Mouse (Mus musculus) frontal cortex, adult 2 months (tissue): ENCODE measurements around the gene Ttf2. TPM values are rescaled to one million over a fixed set of nuclear protein-coding genes. Genes with fewer than 3 reads are reported as not detected.

Experiments used
- DNase-seq, 2 experiments: peaks; one replicate each; pipeline ENCODE4 v3.0.0; 2022; ENCODE audit warnings: low spot score in 1 of 2; ENCODE audit errors: extremely low spot score in 1 of 2
- polyA plus RNA-seq: library from polyadenylated mRNA; depleted of rRNA; stranded (reverse); fragments of >200 nt; gene quantifications from 2 replicates; pipeline ENCODE4 v1.2.3, GENCODE M21; 2012

The Ttf2 gene
- polyA plus RNA-seq, 1 experiment = 1.7 TPM

- peak in 1 of 2 experiments; percentile 23 for DNase-seq
Measured at GRCm38 (mm10) chr3:100989417-100989816, 20.0 kb upstream of the Ttf2 start.

- no peak for DNase-seq
Measured at GRCm38 (mm10) chr3:100979290-100979689, 9.8 kb upstream of the Ttf2 start.

- peak in 1 of 2 experiments; percentile 81 for DNase-seq
Measured at GRCm38 (mm10) chr3:100973906-100974305, 4.4 kb upstream of the Ttf2 start.

- peak; percentile 48 to 86 for DNase-seq
Measured at GRCm38 (mm10) chr3:100963849-100964542, 5.5 kb downstream of the Ttf2 start.

GRCm38 (mm10) chr3:100961501-100961900 lies 8.0 kb downstream of the Ttf2 start:
- DNase-seq = no peak

GRCm38 (mm10) chr3:100961007-100961406 lies 8.5 kb downstream of the Ttf2 start:
- no peak for DNase-seq

- DNase-seq = no peak
Measured at GRCm38 (mm10) chr3:100954616-100955015, 14.8 kb downstream of the Ttf2 start.

- DNase-seq = no peak
Measured at GRCm38 (mm10) chr3:100951531-100951930, 17.9 kb downstream of the Ttf2 start.

- DNase-seq = no peak
Measured at GRCm38 (mm10) chr3:100947286-100947685, 22.2 kb downstream of the Ttf2 start.

- no peak for DNase-seq
Measured at GRCm38 (mm10) chr3:100940496-100941037, 28.9 kb downstream of the Ttf2 start.

- no peak for DNase-seq
Measured at GRCm38 (mm10) chr3:100938211-100938610, 31.3 kb downstream of the Ttf2 start.

- DNase-seq = no peak
Measured at GRCm38 (mm10) chr3:100936201-100936600, 33.3 kb downstream of the Ttf2 start.

- DNase-seq = no peak
Measured at GRCm38 (mm10) chr3:100935521-100935920, 33.9 kb downstream of the Ttf2 start.

GRCm38 (mm10) chr3:100932077-100932944 lies 37.2 kb downstream of the Ttf2 start:
- DNase-seq = no peak

GRCm38 (mm10) chr3:100931332-100932076 lies 38.0 kb downstream of the Ttf2 start:
- DNase-seq = no peak

GRCm38 (mm10) chr3:100925176-100925575 lies 44.3 kb downstream of the Ttf2 start:
- DNase-seq = no peak

GRCm38 (mm10) chr3:100924065-100924732 lies 45.3 kb downstream of the Ttf2 start:
- peak; percentile 22 to 43 for DNase-seq

- DNase-seq = no peak
Measured at GRCm38 (mm10) chr3:100922506-100923375, 46.7 kb downstream of the Ttf2 start.

- DNase-seq = peak; percentile 99 to 100
Measured at GRCm38 (mm10) chr3:100921825-100922505, 47.5 kb downstream of the Ttf2 start, which contains the start of gene Trim45. Gene Trim45, plus strand, starts transcription at chr3:100922202.
